Mouse (Mus musculus): ENCODE results near the gene Fbxl7. TPM values are rescaled to one million over a fixed set of nuclear protein-coding genes. Genes with fewer than 3 reads are reported as not detected.
"Not testable (repeated sequence)": the region's sequence is repeated elsewhere in the genome, so short reads cannot be mapped to it uniquely, and the experiment has no call there.

Fbxl7 gene
- polyA plus RNA-seq, 1 experiment from 2014 or later, result 3.6 TPM

GRCm38 (mm10) chr15:26774895-26775294 lies 120.5 kb downstream of the Fbxl7 start:
- Histone ChIP-seq H3K36me3 (ENCODE audit: control insufficient read depth, insufficient read depth) (no peaks in the 10 kb centered on the region), H3K27ac (ENCODE audit: low read depth, low read length) (no peak overlapping the region), H3K9ac (ENCODE audit: low read depth, low read length) (no peak overlapping the region), H3K4me2 (replicated peaks; ENCODE audit: low read depth) (no peak overlapping the region), H3K4me1 (replicated peaks; ENCODE audit: control insufficient read depth, insufficient read depth, low read length) (no peaks in the 10 kb centered on the region), H3K27me3 (replicated peaks; ENCODE audit: control insufficient read depth, insufficient read depth, low read length) (no peaks in the 10 kb centered on the region), H3K4me3 (ENCODE audit: low read depth, low read length) (no peak overlapping the region), H3K9me3 (ENCODE audit: control insufficient read depth) (no peaks in the 10 kb centered on the region)
- ATAC-seq, result no peak
- WGBS, result 86% methylated on average over 2 of the region's 2 CpGs
- no peak for TF ChIP-seq CTCF (IDR thresholded peaks at IDR 0.05; ENCODE audit: low read depth)

GRCm38 (mm10) chr15:26761651-26762050 lies 133.7 kb downstream of the Fbxl7 start:
- H3K9me3 ChIP-seq (ENCODE audit: control insufficient read depth), result no peaks in the 10 kb centered on the region
- no peak overlapping the region for H3K27ac ChIP-seq (ENCODE audit: low read depth, low read length)
- no peak overlapping the region for H3K9ac ChIP-seq (ENCODE audit: low read depth, low read length)
- H3K36me3 ChIP-seq (ENCODE audit: control insufficient read depth, insufficient read depth), result no peaks in the 10 kb centered on the region
- ATAC-seq, result no peak
- no peak overlapping the region for H3K4me3 ChIP-seq (ENCODE audit: low read depth, low read length)
- WGBS, result 37% methylated on average over 4 of the region's 4 CpGs
- no peaks in the 10 kb centered on the region for H3K4me1 ChIP-seq (replicated peaks; ENCODE audit: control insufficient read depth, insufficient read depth, low read length)
- H3K27me3 ChIP-seq (replicated peaks; ENCODE audit: control insufficient read depth, insufficient read depth, low read length), result no peaks in the 10 kb centered on the region
- TF ChIP-seq CTCF (IDR thresholded peaks at IDR 0.05; ENCODE audit: low read depth), result no peak
- no peak overlapping the region for H3K4me2 ChIP-seq (replicated peaks; ENCODE audit: low read depth)

GRCm38 (mm10) chr15:26748484-26748883 lies 146.9 kb downstream of the Fbxl7 start:
- Histone ChIP-seq H3K4me1 (replicated peaks; ENCODE audit: control insufficient read depth, insufficient read depth, low read length) (no peaks in the 10 kb centered on the region), H3K4me2 (replicated peaks; ENCODE audit: low read depth) (no peak overlapping the region), H3K9me3 (ENCODE audit: control insufficient read depth) (no peaks in the 10 kb centered on the region), H3K4me3 (ENCODE audit: low read depth, low read length) (no peak overlapping the region), H3K27me3 (replicated peaks; ENCODE audit: control insufficient read depth, insufficient read depth, low read length) (no peaks in the 10 kb centered on the region), H3K9ac (ENCODE audit: low read depth, low read length) (no peak overlapping the region), H3K27ac (ENCODE audit: low read depth, low read length) (no peak overlapping the region), H3K36me3 (ENCODE audit: control insufficient read depth, insufficient read depth) (no peaks in the 10 kb centered on the region)
- WGBS, result 96% methylated on average over 3 of the region's 3 CpGs
- no peak for TF ChIP-seq CTCF (IDR thresholded peaks at IDR 0.05; ENCODE audit: low read depth)
- no peak for ATAC-seq

GRCm38 (mm10) chr15:26732366-26732765 lies 163.0 kb downstream of the Fbxl7 start:
- H3K9ac ChIP-seq (ENCODE audit: low read depth, low read length), result no peak overlapping the region
- H3K36me3 ChIP-seq (ENCODE audit: control insufficient read depth, insufficient read depth), result no peaks in the 10 kb centered on the region
- no peak overlapping the region for H3K4me2 ChIP-seq (replicated peaks; ENCODE audit: low read depth)
- H3K4me3 ChIP-seq (ENCODE audit: low read depth, low read length), result no peak overlapping the region
- H3K4me1 ChIP-seq (replicated peaks; ENCODE audit: control insufficient read depth, insufficient read depth, low read length), result no peaks in the 10 kb centered on the region
- H3K27me3 ChIP-seq (replicated peaks; ENCODE audit: control insufficient read depth, insufficient read depth, low read length), result no peaks in the 10 kb centered on the region
- no peak for ATAC-seq
- TF ChIP-seq CTCF (IDR thresholded peaks at IDR 0.05; ENCODE audit: low read depth), result no peak
- 81% methylated on average over 2 of the region's 2 CpGs for WGBS
- H3K9me3 ChIP-seq (ENCODE audit: control insufficient read depth), result no peaks in the 10 kb centered on the region
- H3K27ac ChIP-seq (ENCODE audit: low read depth, low read length), result no peak overlapping the region

GRCm38 (mm10) chr15:26730760-26731159 lies 164.6 kb downstream of the Fbxl7 start:
- ATAC-seq, result no peak
- no peaks in the 10 kb centered on the region for H3K27me3 ChIP-seq (replicated peaks; ENCODE audit: control insufficient read depth, insufficient read depth, low read length)
- no peaks in the 10 kb centered on the region for H3K36me3 ChIP-seq (ENCODE audit: control insufficient read depth, insufficient read depth)
- H3K9me3 ChIP-seq (ENCODE audit: control insufficient read depth), result no peaks in the 10 kb centered on the region
- no peak overlapping the region for H3K4me3 ChIP-seq (ENCODE audit: low read depth, low read length)
- WGBS, result 52% methylated on average over 2 of the region's 2 CpGs
- no peak for TF ChIP-seq CTCF (IDR thresholded peaks at IDR 0.05; ENCODE audit: low read depth)
- H3K27ac ChIP-seq (ENCODE audit: low read depth, low read length), result no peak overlapping the region
- no peaks in the 10 kb centered on the region for H3K4me1 ChIP-seq (replicated peaks; ENCODE audit: control insufficient read depth, insufficient read depth, low read length)
- H3K9ac ChIP-seq (ENCODE audit: low read depth, low read length), result no peak overlapping the region
- H3K4me2 ChIP-seq (replicated peaks; ENCODE audit: low read depth), result no peak overlapping the region

- H3K27ac ChIP-seq (ENCODE audit: low read depth, low read length); H3K27me3 ChIP-seq (replicated peaks; ENCODE audit: control insufficient read depth, insufficient read depth, low read length); H3K9me3 ChIP-seq (ENCODE audit: control insufficient read depth); H3K9ac ChIP-seq (ENCODE audit: low read depth, low read length); ATAC-seq; H3K4me1 ChIP-seq (replicated peaks; ENCODE audit: control insufficient read depth, insufficient read depth, low read length); H3K36me3 ChIP-seq (ENCODE audit: control insufficient read depth, insufficient read depth); H3K4me2 ChIP-seq (replicated peaks; ENCODE audit: low read depth); H3K4me3 ChIP-seq (ENCODE audit: low read depth, low read length): not testable (repeated sequence)
- 81% methylated on average over 4 of the region's 7 CpGs for WGBS
These were observed 166.0 kb downstream of the Fbxl7 start for GRCm38 (mm10) chr15:26729341-26729740.

GRCm38 (mm10) chr15:26718390-26719036 lies 176.9 kb downstream of the Fbxl7 start:
- Histone ChIP-seq H3K9me3 (ENCODE audit: control insufficient read depth) (no peaks in the 10 kb centered on the region), H3K36me3 (ENCODE audit: control insufficient read depth, insufficient read depth) (no peaks in the 10 kb centered on the region), H3K27me3 (replicated peaks; ENCODE audit: control insufficient read depth, insufficient read depth, low read length) (no peaks in the 10 kb centered on the region), H3K4me1 (replicated peaks; ENCODE audit: control insufficient read depth, insufficient read depth, low read length) (no peaks in the 10 kb centered on the region), H3K27ac (ENCODE audit: low read depth, low read length) (no peak overlapping the region), H3K4me3 (ENCODE audit: low read depth, low read length) (no peak overlapping the region), H3K9ac (ENCODE audit: low read depth, low read length) (no peak overlapping the region), H3K4me2 (replicated peaks; ENCODE audit: low read depth) (no peak overlapping the region)
- 41% methylated on average over 5 of the region's 5 CpGs for WGBS
- TF ChIP-seq CTCF (IDR thresholded peaks at IDR 0.05; ENCODE audit: low read depth), result no peak
- ATAC-seq, result no peak
